Mouse (Mus musculus): ENCODE measurements around the gene Kif26b. TPM values are rescaled to one million over a fixed set of nuclear protein-coding genes. Genes with fewer than 3 reads are reported as not detected.

Kif26b gene
- polyA plus RNA-seq, 1 experiment = 0.28 TPM

DNA sequence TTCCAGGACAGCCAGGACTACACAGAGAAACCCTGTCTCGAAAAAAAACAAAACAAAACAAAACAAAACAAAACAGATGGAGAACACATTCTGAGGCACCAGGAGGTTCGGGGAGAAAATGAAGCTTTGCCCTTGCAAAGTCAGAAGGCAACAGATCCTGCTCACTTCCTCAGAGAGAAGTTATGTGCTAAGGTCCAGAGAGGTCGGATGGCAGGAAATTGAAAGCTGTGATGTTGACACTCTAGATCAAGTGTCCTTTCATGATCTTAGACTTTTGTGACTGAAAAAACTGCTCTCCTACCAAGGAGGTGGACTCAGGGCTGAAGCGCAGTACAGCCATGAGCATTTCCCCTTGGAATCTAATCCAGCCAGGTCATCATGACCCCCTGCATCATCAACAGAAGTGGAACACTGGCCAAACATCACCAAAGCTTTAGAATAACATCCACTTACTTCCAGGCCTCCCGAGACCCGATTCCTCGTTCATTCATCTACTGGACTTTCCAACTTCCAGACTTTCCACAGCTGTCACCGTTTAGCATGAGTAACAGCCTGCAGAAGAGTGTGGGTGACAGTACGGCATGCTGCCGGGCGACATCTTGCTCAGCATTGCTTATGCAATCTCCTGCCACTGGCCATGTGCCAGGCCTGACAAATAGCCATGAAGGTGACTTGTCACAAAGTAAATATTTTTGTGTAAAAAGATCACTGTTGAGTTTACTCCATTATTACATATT lies 112.0 kb downstream of the Kif26b start:
- WGBS = 57% methylated on average over 11 of the region's 11 CpGs
- H3K36me3 ChIP-seq (ENCODE audit: control insufficient read depth, insufficient read depth, low read length) = no peaks in the 10 kb centered on the region
- no peak overlapping the region for H3K27ac ChIP-seq (ENCODE audit: insufficient read depth, low read depth, low read length)
- no peak overlapping the region for H3K4me3 ChIP-seq (ENCODE audit: low read depth, low read length)
- no peaks in the 10 kb centered on the region for H3K27me3 ChIP-seq (ENCODE audit: control insufficient read depth, insufficient read depth, low read length)
- TF ChIP-seq CTCF (IDR thresholded peaks at IDR 0.05; ENCODE audit: extremely low read depth, insufficient read length, insufficient replicate concordance, low read depth, low read length) = no peak
- no peak for TF ChIP-seq POLR2A (IDR thresholded peaks at IDR 0.05; ENCODE audit: low read depth, low read length)
- no peaks in the 10 kb centered on the region for H3K4me1 ChIP-seq (ENCODE audit: control insufficient read depth, insufficient read depth, insufficient read length, low read length)

DNA sequence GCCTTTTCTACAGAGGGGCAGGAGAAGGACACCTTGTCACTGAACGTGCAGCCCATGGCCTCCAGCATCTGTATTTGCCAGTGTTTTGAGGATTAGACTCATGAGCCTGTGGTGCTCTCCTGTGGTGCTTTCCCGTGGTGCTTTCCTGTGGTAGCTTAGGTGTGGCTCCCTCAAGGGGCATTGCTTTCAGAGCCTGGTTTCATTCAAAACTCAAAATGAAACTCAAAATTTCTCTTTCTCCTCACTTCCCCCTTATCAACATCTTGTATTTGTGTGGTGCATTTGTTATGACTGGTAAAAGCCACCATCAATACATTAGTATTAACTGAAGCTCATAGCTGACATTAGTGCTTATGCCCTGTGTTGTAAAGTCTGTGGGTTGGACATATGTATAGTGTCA lies 112.9 kb downstream of the Kif26b start:
- Histone ChIP-seq H3K27ac (ENCODE audit: insufficient read depth, low read depth, low read length) (no peak overlapping the region), H3K36me3 (ENCODE audit: control insufficient read depth, insufficient read depth, low read length) (no peaks in the 10 kb centered on the region), H3K4me3 (ENCODE audit: low read depth, low read length) (no peak overlapping the region), H3K27me3 (ENCODE audit: control insufficient read depth, insufficient read depth, low read length) (no peaks in the 10 kb centered on the region), H3K4me1 (ENCODE audit: control insufficient read depth, insufficient read depth, insufficient read length, low read length) (no peaks in the 10 kb centered on the region)
- TF ChIP-seq POLR2A (IDR thresholded peaks at IDR 0.05; ENCODE audit: low read depth, low read length) (no peak), CTCF (IDR thresholded peaks at IDR 0.05; ENCODE audit: extremely low read depth, insufficient read length, insufficient replicate concordance, low read depth, low read length) (no peak)
- WGBS = 79% methylated on average over 2 of the region's 2 CpGs

DNA sequence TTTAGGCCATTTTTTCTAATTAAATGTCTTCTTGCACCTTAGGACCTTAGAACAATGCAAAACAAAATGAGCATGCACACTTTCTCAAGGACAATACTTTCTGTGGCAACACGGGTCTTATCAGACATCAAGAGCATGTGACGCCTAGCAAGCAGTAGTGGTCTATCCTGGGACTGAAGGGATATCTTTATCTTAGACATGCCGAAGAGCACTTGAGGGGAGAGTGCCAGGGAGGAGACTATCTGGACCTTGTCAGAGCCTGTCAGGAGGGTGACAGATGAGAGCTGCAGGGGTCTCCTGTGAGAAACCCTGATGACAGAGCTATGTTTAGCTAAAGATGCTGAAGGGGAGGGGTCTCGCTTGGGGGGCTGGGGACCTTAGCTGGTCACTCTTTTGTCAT lies 116.0 kb downstream of the Kif26b start:
- Histone ChIP-seq H3K4me3 (ENCODE audit: low read depth, low read length) (no peak overlapping the region), H3K27me3 (ENCODE audit: control insufficient read depth, insufficient read depth, low read length) (no peaks in the 10 kb centered on the region), H3K4me1 (ENCODE audit: control insufficient read depth, insufficient read depth, insufficient read length, low read length) (no peaks in the 10 kb centered on the region), H3K36me3 (ENCODE audit: control insufficient read depth, insufficient read depth, low read length) (no peaks in the 10 kb centered on the region), H3K27ac (ENCODE audit: insufficient read depth, low read depth, low read length) (no peak overlapping the region)
- TF ChIP-seq CTCF (IDR thresholded peaks at IDR 0.05; ENCODE audit: extremely low read depth, insufficient read length, insufficient replicate concordance, low read depth, low read length) = no peak
- no peak for TF ChIP-seq POLR2A (IDR thresholded peaks at IDR 0.05; ENCODE audit: low read depth, low read length)
- WGBS = 76% methylated on average over 4 of the region's 4 CpGs

DNA sequence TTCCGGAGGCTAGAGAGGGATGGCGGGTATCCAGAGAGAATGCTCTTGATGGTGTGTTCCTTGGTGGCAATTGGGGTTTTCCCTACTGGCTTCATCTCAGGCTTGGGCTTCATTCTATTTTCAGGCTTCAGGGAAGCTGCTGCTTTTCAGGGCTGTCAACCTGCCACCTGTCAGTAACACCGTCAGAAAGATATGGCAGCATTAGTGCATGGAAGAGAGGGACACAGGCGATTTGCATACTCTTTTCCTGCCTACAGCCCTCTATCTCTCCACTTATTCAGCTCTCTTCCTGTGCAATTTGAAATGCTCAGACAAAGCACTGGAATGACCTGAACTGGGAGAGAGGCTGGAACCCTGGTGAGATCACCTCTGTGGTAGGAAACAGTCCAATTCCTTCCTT lies 117.7 kb downstream of the Kif26b start:
- Histone ChIP-seq H3K27me3 (ENCODE audit: control insufficient read depth, insufficient read depth, low read length) (no peaks in the 10 kb centered on the region), H3K36me3 (ENCODE audit: control insufficient read depth, insufficient read depth, low read length) (no peaks in the 10 kb centered on the region), H3K4me3 (ENCODE audit: low read depth, low read length) (no peak overlapping the region), H3K27ac (ENCODE audit: insufficient read depth, low read depth, low read length) (no peak overlapping the region), H3K4me1 (ENCODE audit: control insufficient read depth, insufficient read depth, insufficient read length, low read length) (no peaks in the 10 kb centered on the region)
- no peak for TF ChIP-seq CTCF (IDR thresholded peaks at IDR 0.05; ENCODE audit: extremely low read depth, insufficient read length, insufficient replicate concordance, low read depth, low read length)
- no peak for TF ChIP-seq POLR2A (IDR thresholded peaks at IDR 0.05; ENCODE audit: low read depth, low read length)
- 85% methylated on average over 4 of the region's 4 CpGs for WGBS

DNA sequence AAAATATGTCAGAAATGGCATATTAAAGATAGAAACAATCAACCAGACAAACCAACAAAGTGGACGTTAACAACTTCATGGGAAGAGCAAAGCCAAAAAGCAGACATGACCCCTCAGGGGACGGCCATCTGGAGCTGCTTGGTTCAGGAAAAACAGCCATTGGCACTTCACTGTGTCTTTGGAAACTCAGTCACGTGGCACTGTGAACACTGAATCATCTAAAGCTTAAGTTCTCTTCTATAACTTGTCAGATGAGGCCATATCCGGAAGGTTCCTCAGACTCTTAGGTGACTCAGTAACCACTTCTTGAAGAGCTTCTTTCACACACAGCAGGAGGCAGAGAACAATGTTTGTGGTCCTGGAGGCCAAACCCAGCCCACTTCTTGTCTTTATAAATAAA lies 126.6 kb downstream of the Kif26b start:
- TF ChIP-seq CTCF (IDR thresholded peaks at IDR 0.05; ENCODE audit: extremely low read depth, insufficient read length, insufficient replicate concordance, low read depth, low read length) (no peak), POLR2A (IDR thresholded peaks at IDR 0.05; ENCODE audit: low read depth, low read length) (no peak)
- Histone ChIP-seq H3K4me3 (ENCODE audit: low read depth, low read length) (no peak overlapping the region), H3K4me1 (ENCODE audit: control insufficient read depth, insufficient read depth, insufficient read length, low read length) (no peaks in the 10 kb centered on the region), H3K36me3 (ENCODE audit: control insufficient read depth, insufficient read depth, low read length) (no peaks in the 10 kb centered on the region), H3K27me3 (ENCODE audit: control insufficient read depth, insufficient read depth, low read length) (no peaks in the 10 kb centered on the region), H3K27ac (ENCODE audit: insufficient read depth, low read depth, low read length) (no peak overlapping the region)
- WGBS = 86% methylated on average over 4 of the region's 4 CpGs

DNA sequence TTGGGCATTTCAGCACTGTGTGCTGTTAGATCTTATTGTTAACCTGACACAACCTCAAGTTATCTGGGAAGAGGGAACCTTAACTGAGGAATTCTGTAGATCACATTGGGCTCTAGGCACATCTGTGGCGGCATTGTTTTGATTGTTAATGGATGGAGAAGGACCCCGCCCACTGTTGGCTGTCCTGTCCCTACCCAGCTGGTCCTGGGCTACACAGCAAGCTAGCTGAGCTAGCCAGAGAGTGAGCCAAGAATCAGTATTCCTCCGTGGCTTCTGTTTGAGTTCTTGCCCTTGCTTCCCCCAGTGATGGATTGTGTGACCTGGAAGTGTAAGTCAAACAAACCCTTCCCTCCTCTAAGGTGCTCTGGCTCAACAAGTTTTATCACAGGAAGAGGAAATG lies 132.1 kb downstream of the Kif26b start:
- Histone ChIP-seq H3K27ac (ENCODE audit: insufficient read depth, low read depth, low read length) (no peak overlapping the region), H3K4me1 (ENCODE audit: control insufficient read depth, insufficient read depth, insufficient read length, low read length) (no peaks in the 10 kb centered on the region), H3K27me3 (ENCODE audit: control insufficient read depth, insufficient read depth, low read length) (no peaks in the 10 kb centered on the region), H3K4me3 (ENCODE audit: low read depth, low read length) (no peak overlapping the region), H3K36me3 (ENCODE audit: control insufficient read depth, insufficient read depth, low read length) (no peaks in the 10 kb centered on the region)
- WGBS = 47% methylated on average over 3 of the region's 3 CpGs
- TF ChIP-seq CTCF (IDR thresholded peaks at IDR 0.05; ENCODE audit: extremely low read depth, insufficient read length, insufficient replicate concordance, low read depth, low read length) (no peak), POLR2A (IDR thresholded peaks at IDR 0.05; ENCODE audit: low read depth, low read length) (no peak)

DNA sequence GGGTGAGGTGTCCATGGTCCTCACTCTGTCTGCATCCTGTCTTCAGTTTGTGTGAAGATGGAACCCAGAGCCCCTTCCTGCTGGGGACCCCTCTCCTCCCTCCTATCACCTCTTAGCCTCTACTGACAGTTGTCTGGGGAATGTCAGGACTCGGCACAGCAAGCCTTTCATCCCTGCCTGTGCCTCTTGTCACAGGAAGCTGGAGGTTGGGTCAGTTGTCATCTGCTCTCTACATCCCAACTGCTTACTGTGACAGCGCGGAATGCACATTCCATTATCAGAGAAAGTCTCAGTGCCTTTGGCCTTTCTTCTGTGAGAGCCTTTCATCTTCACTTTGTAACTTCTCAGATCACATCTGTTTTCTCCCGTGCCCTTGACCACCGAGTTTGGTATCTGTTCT lies 132.6 kb downstream of the Kif26b start:
- no peak for TF ChIP-seq POLR2A (IDR thresholded peaks at IDR 0.05; ENCODE audit: low read depth, low read length)
- no peak for TF ChIP-seq CTCF (IDR thresholded peaks at IDR 0.05; ENCODE audit: extremely low read depth, insufficient read length, insufficient replicate concordance, low read depth, low read length)
- Histone ChIP-seq H3K4me3 (ENCODE audit: low read depth, low read length) (no peak overlapping the region), H3K27ac (ENCODE audit: insufficient read depth, low read depth, low read length) (no peak overlapping the region), H3K36me3 (ENCODE audit: control insufficient read depth, insufficient read depth, low read length) (no peaks in the 10 kb centered on the region), H3K27me3 (ENCODE audit: control insufficient read depth, insufficient read depth, low read length) (no peaks in the 10 kb centered on the region), H3K4me1 (ENCODE audit: control insufficient read depth, insufficient read depth, insufficient read length, low read length) (no peaks in the 10 kb centered on the region)
- 56% methylated on average over 5 of the region's 5 CpGs for WGBS
